Comparison of ENCODE assay signal across 8 mouse cellular contexts in genomic region chr9:114639186-114639748, GRCm38 (mm10). TPM values are rescaled to one million over a fixed set of nuclear protein-coding genes. Genes with fewer than 3 reads are reported as not detected.
A peak's percentile ranks its signal among the peaks of the same experiment; 100 is the strongest.
DNase-seq lines count a peak whose midpoint lies in the region; ATAC-seq lines count a peak whose summit lies in the region.

No protein-coding gene starts in this region.

- peaks cover 21% of the 10 kb centered on the region for H3K27me3 ChIP-seq in hindbrain, embryonic 13.5 days
- peaks cover 23% of the 10 kb centered on the region for H3K27me3 ChIP-seq in midbrain, embryonic 13.5 days

- no peak for ATAC-seq in hindbrain, embryonic 13.5 days (ENCODE audit: low FRiP score)
- peak; percentile 7; the same call in 1 of the 2 replicates for ATAC-seq in midbrain, embryonic 13.5 days
- ATAC-seq in megakaryocyte-erythroid progenitor cell, adult 5-6 weeks (replicated peaks; ENCODE audit: low FRiP score, low TSS enrichment, poor library complexity, severe bottlenecking): no peak

- H3K27ac ChIP-seq in hindbrain, embryonic 13.5 days: peak overlapping the region; percentile 92
- peak overlapping the region; percentile 80 for H3K27ac ChIP-seq in midbrain, embryonic 13.5 days

- H3K4me3 ChIP-seq in hindbrain, embryonic 13.5 days: peak overlapping the region; percentile 91
- H3K4me3 ChIP-seq in midbrain, embryonic 13.5 days (replicated peaks): peak overlapping the region; percentile 79

- 14% methylated on average over 18 of the region's 18 CpGs for WGBS in hindbrain, embryonic 13.5 days
- 14% methylated on average over 18 of the region's 18 CpGs for WGBS in midbrain, embryonic 13.5 days

- H3K4me2 ChIP-seq in hindbrain, embryonic 13.5 days: peak overlapping the region; percentile 84
- peak overlapping the region; percentile 79 for H3K4me2 ChIP-seq in midbrain, embryonic 13.5 days (replicated peaks)

- H3K36me3 ChIP-seq in hindbrain, embryonic 13.5 days: peaks cover 8% of the 10 kb centered on the region
- no peaks in the 10 kb centered on the region for H3K36me3 ChIP-seq in midbrain, embryonic 13.5 days

- DNase-seq in adrenal gland, postnatal 14 days: peak; percentile 33
- no peak for DNase-seq in adrenal gland, postnatal 4 days (ENCODE audit: low spot score in 2 of 2)
- DNase-seq in retina, postnatal 1 day: peak; percentile 11
- no peak for DNase-seq in retina, embryonic 14.5 days (ENCODE audit: low spot score)
- no peak for DNase-seq in gastrocnemius, postnatal 10 days

- peak overlapping the region; percentile 84 for H3K9ac ChIP-seq in hindbrain, embryonic 13.5 days
- peak overlapping the region; percentile 74 for H3K9ac ChIP-seq in midbrain, embryonic 13.5 days (replicated peaks)

- H3K9me3 ChIP-seq in hindbrain, embryonic 13.5 days: no peaks in the 10 kb centered on the region
- H3K9me3 ChIP-seq in midbrain, embryonic 13.5 days: no peaks in the 10 kb centered on the region

- H3K4me1 ChIP-seq in hindbrain, embryonic 13.5 days (replicated peaks): peaks cover 33% of the 10 kb centered on the region
- peaks cover 32% of the 10 kb centered on the region for H3K4me1 ChIP-seq in midbrain, embryonic 13.5 days (replicated peaks)

RNA-seq across cellular contexts. Expression of gene Cnot10, which starts 0.7 kb away (rescaled TPM):
- 33.9 and 36.5 TPM in 2 replicates for total RNA-seq in adrenal gland, postnatal 14 days (2021)
- 10 to 100 TPM; 59.5 to 61.9 TPM for total RNA-seq in adrenal gland, postnatal 4 days (2021)
- 54.7 and 59.0 TPM in 2 replicates for polyA plus RNA-seq in hindbrain, embryonic 13.5 days (2015; fragmentation: Nextera tagmentation; extraction: Ambion mirVana)
- 59.5 and 63.4 TPM in 2 replicates for polyA plus RNA-seq in midbrain, embryonic 13.5 days (2015; fragmentation: Nextera tagmentation; extraction: Ambion mirVana)
- 44.6 and 44.7 TPM in 2 replicates for total RNA-seq in megakaryocyte-erythroid progenitor cell, adult 5-6 weeks (2014; fragmentation: Nextera tagmentation)
- 65.3 and 68.0 TPM in 2 replicates for total RNA-seq in megakaryocyte-erythroid progenitor cell, adult 5-6 weeks (2017)
- 10 to 100 TPM; 18.8 to 22.9 TPM for total RNA-seq in gastrocnemius, postnatal 10 days (2021)

RNA-seq across cellular contexts. Expression of gene Dync1li1, which starts 49.3 kb away (rescaled TPM):
- total RNA-seq in adrenal gland, postnatal 14 days (2021): 37.1 and 44.6 TPM in 2 replicates
- total RNA-seq in adrenal gland, postnatal 4 days (2021): 10 to 100 TPM; 45.7 to 49.6 TPM
- polyA plus RNA-seq in hindbrain, embryonic 13.5 days (2015; fragmentation: Nextera tagmentation; extraction: Ambion mirVana): 124 and 148 TPM in 2 replicates
- polyA plus RNA-seq in midbrain, embryonic 13.5 days (2015; fragmentation: Nextera tagmentation; extraction: Ambion mirVana): 149 and 150 TPM in 2 replicates
- 28.2 and 29.8 TPM in 2 replicates for total RNA-seq in megakaryocyte-erythroid progenitor cell, adult 5-6 weeks (2014; fragmentation: Nextera tagmentation)
- 40.9 and 52.6 TPM in 2 replicates for total RNA-seq in megakaryocyte-erythroid progenitor cell, adult 5-6 weeks (2017)
- 10 to 100 TPM; 37.9 to 38.4 TPM for total RNA-seq in gastrocnemius, postnatal 10 days (2021)

Comparison
In these comparisons a context has a peak if more than half of its experiments do, and no peak if none do; other contexts are left out.
1. DNase-seq: peak in adrenal gland, postnatal 14 days (single experiment) and retina, postnatal 1 day (single experiment); none in adrenal gland, postnatal 4 days (0 of 2), retina, embryonic 14.5 days (single experiment) and gastrocnemius, postnatal 10 days (single experiment).